Mouse (Mus musculus) ZHBTc4 (cell line): ENCODE results near the gene Cdc6.
"Not testable (repeated sequence)": the region's sequence is repeated elsewhere in the genome, so short reads cannot be mapped to it uniquely, and the experiment has no call there.

Source experiments
- DNase-seq: peaks from one replicate; pipeline ENCODE4 v3.0.0-alpha.2; 2011; ENCODE audit warnings: low read depth, low spot score

Cdc6 gene

GRCm38 (mm10) chr11:98931513-98932292 lies 24.1 kb downstream of the Cdc6 start:
- no peak for DNase-seq

GRCm38 (mm10) chr11:98932293-98933091 lies 24.9 kb downstream of the Cdc6 start:
- peak; percentile 81 for DNase-seq

- DNase-seq = no peak
Observed at GRCm38 (mm10) chr11:98933151-98933550, 25.6 kb downstream of the Cdc6 start.

- DNase-seq = not testable (repeated sequence)
Observed at GRCm38 (mm10) chr11:98933847-98934246, 26.2 kb downstream of the Cdc6 start.

GRCm38 (mm10) chr11:98934367-98934766 lies 26.8 kb downstream of the Cdc6 start:
- no peak for DNase-seq

GRCm38 (mm10) chr11:98935123-98935522 lies 27.5 kb downstream of the Cdc6 start:
- DNase-seq = no peak

- peak; percentile 86 for DNase-seq
Observed at GRCm38 (mm10) chr11:98936170-98936569, 28.6 kb downstream of the Cdc6 start.

GRCm38 (mm10) chr11:98936606-98937409 lies 29.2 kb downstream of the Cdc6 start:
- no peak for DNase-seq

GRCm38 (mm10) chr11:98937410-98937913 lies 29.9 kb downstream of the Cdc6 start:
- DNase-seq = peak; percentile 95

- peak; percentile 74 for DNase-seq
Observed at GRCm38 (mm10) chr11:98937914-98938694, 30.5 kb downstream of the Cdc6 start.

GRCm38 (mm10) chr11:98938701-98939083 lies 31.1 kb downstream of the Cdc6 start:
- DNase-seq = no peak

GRCm38 (mm10) chr11:98939084-98939952 lies 31.7 kb downstream of the Cdc6 start:
- DNase-seq = no peak

- DNase-seq = no peak
Observed at GRCm38 (mm10) chr11:98939953-98940641, 32.5 kb downstream of the Cdc6 start.

GRCm38 (mm10) chr11:98940776-98941175 lies 33.2 kb downstream of the Cdc6 start:
- DNase-seq = no peak

GRCm38 (mm10) chr11:98941341-98941825 lies 33.8 kb downstream of the Cdc6 start:
- DNase-seq = peak; percentile 94

GRCm38 (mm10) chr11:98941826-98942550 lies 34.4 kb downstream of the Cdc6 start:
- peak; percentile 91 for DNase-seq

- no peak for DNase-seq
Observed at GRCm38 (mm10) chr11:98942555-98942922, 34.9 kb downstream of the Cdc6 start.

GRCm38 (mm10) chr11:98942923-98943641 lies 35.5 kb downstream of the Cdc6 start:
- DNase-seq = no peak
